15 mouse cellular contexts compared by ENCODE assay signal in genomic region chr3:30390346-30390745, GRCm38 (mm10).
"Had no signal": no experiment of that assay in that cellular context is flagged by ENCODE, and none has a peak within 500 bp of the region (broad histone marks: within the 10 kb centered on the region; RNA-seq: fewer than 3 reads in every experiment).

No protein-coding gene starts in this region.

- H3K27ac ChIP-seq: neural tube, embryonic 15.5 days; stomach, embryonic 15.5 days; stomach, postnatal 0 days had no signal

- H3K4me1 ChIP-seq: stomach, embryonic 15.5 days had no signal

- H3K27me3 ChIP-seq: neural tube, embryonic 15.5 days; stomach, embryonic 15.5 days had no signal

- H3K4me2 ChIP-seq: neural tube, embryonic 15.5 days; stomach, embryonic 15.5 days had no signal

- H3K36me3 ChIP-seq: neural tube, embryonic 15.5 days; stomach, embryonic 15.5 days had no signal

- H3K4me3 ChIP-seq: neural tube, embryonic 15.5 days; stomach, embryonic 15.5 days had no signal

- DNase-seq: retina, postnatal 1 day; right cerebral cortex, adult 18-20 months; right cerebral cortex, postnatal 14 days; right cerebral cortex, postnatal 25 days; right cerebral cortex, postnatal 4 days; spleen, adult 18-20 months; thymus, adult 18-20 months; thymus, adult 2 months; thymus, postnatal 14 days; thymus, postnatal 25 days; thymus, postnatal 36 days; thymus, postnatal 4 days had no signal

- H3K9ac ChIP-seq: neural tube, embryonic 15.5 days; stomach, embryonic 15.5 days had no signal

- H3K9me3 ChIP-seq: neural tube, embryonic 15.5 days; stomach, embryonic 15.5 days had no signal
